Comparison of ENCODE assay signal across 11 mouse cellular contexts in genomic region chr2:168412853-168413252, GRCm38 (mm10).
DNase-seq lines count a peak whose midpoint lies in the region; ATAC-seq and TF ChIP-seq lines count a peak whose summit lies in the region.
"Had no signal": no experiment of that assay in that cellular context is flagged by ENCODE, and none has a peak within 500 bp of the region (broad histone marks: within the 10 kb centered on the region; RNA-seq: fewer than 3 reads in every experiment).

No protein-coding gene starts in this region.

- H3K27ac ChIP-seq in intestine, postnatal 0 days (ENCODE audit: low read depth, low read length): no peak overlapping the region
- H3K27ac ChIP-seq in intestine, embryonic 16.5 days (ENCODE audit: low read length): no peak overlapping the region
- no peak overlapping the region for H3K27ac ChIP-seq in liver, postnatal 0 days (ENCODE audit: low read depth)
- no peak overlapping the region for H3K27ac ChIP-seq in midbrain, embryonic 16.5 days (ENCODE audit: low read length)
- H3K27ac ChIP-seq: embryonic facial prominence, embryonic 12.5 days; midbrain, embryonic 12.5 days had no signal

- ATAC-seq in intestine, postnatal 0 days: no peak
- ATAC-seq in intestine, embryonic 16.5 days: no peak
- no peak for ATAC-seq in liver, postnatal 0 days
- ATAC-seq in midbrain, embryonic 16.5 days: no peak

- DNase-seq in 416B (ENCODE audit: low read depth) (peak; percentile 22), ES-CJ7 (ENCODE audit: low read depth, low spot score) (peak; percentile 31)
- DNase-seq in liver, postnatal 0 days: no peak
- DNase-seq in gastrocnemius, postnatal 25 days: no peak
- no peak for DNase-seq in layer of hippocampus, adult 9-10 months (ENCODE audit: low spot score)
- DNase-seq: right cerebral cortex, postnatal 14 days had no signal

- no peak for TF ChIP-seq EP300 in liver, postnatal 0 days (IDR thresholded peaks at IDR 0.05; ENCODE audit: low read depth)

- no peaks in the 10 kb centered on the region for H3K36me3 ChIP-seq in intestine, postnatal 0 days (ENCODE audit: control insufficient read depth, insufficient read depth)
- no peaks in the 10 kb centered on the region for H3K36me3 ChIP-seq in intestine, embryonic 16.5 days (ENCODE audit: control insufficient read depth, insufficient read depth, low read length)
- H3K36me3 ChIP-seq in liver, postnatal 0 days (replicated peaks; ENCODE audit: insufficient read depth, low read length): no peaks in the 10 kb centered on the region
- no peaks in the 10 kb centered on the region for H3K36me3 ChIP-seq in midbrain, embryonic 16.5 days (ENCODE audit: control insufficient read depth, insufficient read depth, low read length)
- H3K36me3 ChIP-seq: embryonic facial prominence, embryonic 12.5 days; midbrain, embryonic 12.5 days had no signal

- no peak overlapping the region for H3K4me2 ChIP-seq in intestine, postnatal 0 days (replicated peaks; ENCODE audit: low read depth)
- no peak overlapping the region for H3K4me2 ChIP-seq in intestine, embryonic 16.5 days (ENCODE audit: low read depth, low read length)
- H3K4me2 ChIP-seq in liver, postnatal 0 days (ENCODE audit: low read depth, low read length): no peak overlapping the region
- H3K4me2 ChIP-seq in midbrain, embryonic 16.5 days (ENCODE audit: low read length): no peak overlapping the region
- H3K4me2 ChIP-seq: embryonic facial prominence, embryonic 12.5 days; midbrain, embryonic 12.5 days had no signal

- no peaks in the 10 kb centered on the region for H3K9me3 ChIP-seq in intestine, postnatal 0 days (ENCODE audit: control insufficient read depth)
- no peaks in the 10 kb centered on the region for H3K9me3 ChIP-seq in intestine, embryonic 16.5 days (ENCODE audit: control insufficient read depth, low read length)
- no peaks in the 10 kb centered on the region for H3K9me3 ChIP-seq in liver, postnatal 0 days (ENCODE audit: low read length)
- H3K9me3 ChIP-seq in midbrain, embryonic 16.5 days (replicated peaks; ENCODE audit: control insufficient read depth, low read length, poor library complexity, severe bottlenecking): no peaks in the 10 kb centered on the region; the same call in 1 of the 2 replicates
- H3K9me3 ChIP-seq: embryonic facial prominence, embryonic 12.5 days; midbrain, embryonic 12.5 days had no signal

- H3K4me3 ChIP-seq in intestine, postnatal 0 days (ENCODE audit: low read depth, low read length): no peak overlapping the region
- no peak overlapping the region for H3K4me3 ChIP-seq in intestine, embryonic 16.5 days (ENCODE audit: low read length)
- H3K4me3 ChIP-seq in liver, postnatal 0 days (ENCODE audit: low read depth, low read length): no peak overlapping the region
- no peak overlapping the region for H3K4me3 ChIP-seq in midbrain, embryonic 16.5 days (ENCODE audit: low read depth, low read length)
- H3K4me3 ChIP-seq: embryonic facial prominence, embryonic 12.5 days; midbrain, embryonic 12.5 days had no signal

- no peaks in the 10 kb centered on the region for H3K27me3 ChIP-seq in intestine, postnatal 0 days (replicated peaks; ENCODE audit: control insufficient read depth, insufficient read depth, low read length)
- H3K27me3 ChIP-seq in intestine, embryonic 16.5 days (replicated peaks; ENCODE audit: control insufficient read depth, insufficient read depth, low read length): no peaks in the 10 kb centered on the region
- no peaks in the 10 kb centered on the region for H3K27me3 ChIP-seq in liver, postnatal 0 days (ENCODE audit: insufficient read depth, low read length)
- no peaks in the 10 kb centered on the region for H3K27me3 ChIP-seq in midbrain, embryonic 16.5 days (ENCODE audit: control insufficient read depth, insufficient read depth, low read depth, low read length)
- H3K27me3 ChIP-seq: embryonic facial prominence, embryonic 12.5 days; midbrain, embryonic 12.5 days had no signal

- 49% methylated on average over 6 of the region's 6 CpGs for WGBS in intestine, postnatal 0 days
- WGBS in intestine, embryonic 16.5 days: 53% methylated on average over 6 of the region's 6 CpGs
- 39% methylated on average over 6 of the region's 6 CpGs for WGBS in liver, postnatal 0 days (ENCODE audit: insufficient replicate concordance)
- 47% methylated on average over 6 of the region's 6 CpGs for WGBS in midbrain, embryonic 16.5 days

- H3K9ac ChIP-seq in intestine, postnatal 0 days (ENCODE audit: low read depth, low read length): no peak overlapping the region
- H3K9ac ChIP-seq in intestine, embryonic 16.5 days (ENCODE audit: low read depth, low read length): no peak overlapping the region
- no peak overlapping the region for H3K9ac ChIP-seq in liver, postnatal 0 days (replicated peaks)
- H3K9ac ChIP-seq in midbrain, embryonic 16.5 days (ENCODE audit: low read depth, low read length): no peak overlapping the region
- H3K9ac ChIP-seq: embryonic facial prominence, embryonic 12.5 days; midbrain, embryonic 12.5 days had no signal

- TF ChIP-seq CTCF in intestine, postnatal 0 days (IDR thresholded peaks at IDR 0.05; ENCODE audit: low read depth): peak; percentile 61
- peak; percentile 59 for TF ChIP-seq CTCF in liver, postnatal 0 days (IDR thresholded peaks at IDR 0.05; ENCODE audit: low read depth)

- H3K4me1 ChIP-seq in intestine, postnatal 0 days (replicated peaks; ENCODE audit: control insufficient read depth, insufficient read depth, low read length): no peaks in the 10 kb centered on the region
- no peaks in the 10 kb centered on the region for H3K4me1 ChIP-seq in intestine, embryonic 16.5 days (ENCODE audit: control insufficient read depth, insufficient read depth, low read length)
- H3K4me1 ChIP-seq in liver, postnatal 0 days (ENCODE audit: insufficient read depth): no peaks in the 10 kb centered on the region
- no peaks in the 10 kb centered on the region for H3K4me1 ChIP-seq in midbrain, embryonic 16.5 days (ENCODE audit: control insufficient read depth, insufficient read depth, low read length)
- H3K4me1 ChIP-seq: embryonic facial prominence, embryonic 12.5 days; midbrain, embryonic 12.5 days had no signal

Comparison
In these comparisons a context has a peak if more than half of its experiments do, and no peak if none do; other contexts are left out.
1. DNase-seq: peak in 416B (single experiment) and ES-CJ7 (single experiment); none in liver, postnatal 0 days (single experiment), gastrocnemius, postnatal 25 days (single experiment) and layer of hippocampus, adult 9-10 months (single experiment).